Mouse (Mus musculus) gastrocnemius, adult 8-10 months (tissue): Measurements from ENCODE around the gene Tm9sf4. TPM values are rescaled to one million over a fixed set of nuclear protein-coding genes. Genes with fewer than 3 reads are reported as not detected.

ENCODE experiments used
- DNase-seq, 2 experiments: peaks; one replicate each; pipeline ENCODE4 v3.0.0; 2022; ENCODE audit warnings: low spot score in 2 of 2
- total RNA-seq, 4 experiments: library from RNA; stranded (reverse); gene quantifications; 2 replicates each; pipeline ENCODE4 v1.2.4; 2022

The Tm9sf4 gene
- 10 to 100 TPM; 25.5 to 30.3 (median 28.4) TPM for total RNA-seq

DNA sequence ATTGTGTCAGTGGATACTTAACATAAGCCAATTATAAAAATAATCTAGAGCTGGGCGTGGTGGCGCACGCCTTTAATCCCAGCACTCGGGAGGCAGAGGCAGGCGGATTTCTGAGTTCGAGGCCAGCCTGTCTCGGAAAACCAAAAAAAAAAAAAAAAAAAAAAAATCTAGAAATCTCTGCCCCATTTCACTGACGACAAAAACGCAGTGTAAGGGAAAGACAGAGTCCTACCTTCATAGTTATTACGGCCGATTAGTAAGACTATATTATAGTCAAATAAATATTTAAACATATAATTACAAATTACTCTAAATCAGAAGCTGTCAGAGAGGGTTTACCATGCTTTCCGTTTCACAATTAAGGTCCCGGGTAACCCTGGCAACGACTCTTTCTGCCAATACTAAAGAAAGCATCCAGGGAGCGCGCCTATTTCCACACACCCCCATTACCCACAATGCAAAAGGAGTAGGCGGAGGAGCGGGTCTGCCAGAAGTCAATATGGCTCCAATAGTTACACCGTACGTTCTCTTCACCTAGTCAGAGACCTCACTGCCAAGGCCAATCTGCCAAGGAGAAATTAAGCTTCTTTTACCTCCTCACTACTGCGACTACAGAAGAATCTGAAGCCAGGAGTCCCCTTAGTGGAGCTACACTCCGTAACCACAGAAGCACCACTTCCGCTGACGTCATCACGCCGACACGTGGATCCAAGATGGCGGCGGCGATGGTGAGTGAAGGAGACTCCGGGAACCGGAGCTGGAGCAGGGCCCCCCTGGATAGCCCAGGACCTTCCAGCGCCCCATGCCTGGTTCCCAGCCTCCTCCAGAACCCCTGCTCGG is at the start of gene Tm9sf4:
TSS of gene Tm9sf4 (plus strand) at position 460 of the 840 bp plus-strand sequence.
- peak; percentile 80 to 84 for DNase-seq

- DNase-seq = no peak
Observed at GRCm38 (mm10) chr2:153115679-153116081, 45.4 kb upstream of the Tm9sf4 start.

GRCm38 (mm10) chr2:153117051-153117486 is 44.0 kb upstream of the Tm9sf4 start:
- peak in 1 of 2 experiments; percentile 1 for DNase-seq

- no peak for DNase-seq
Observed at GRCm38 (mm10) chr2:153119488-153119887, 41.6 kb upstream of the Tm9sf4 start.

DNA sequence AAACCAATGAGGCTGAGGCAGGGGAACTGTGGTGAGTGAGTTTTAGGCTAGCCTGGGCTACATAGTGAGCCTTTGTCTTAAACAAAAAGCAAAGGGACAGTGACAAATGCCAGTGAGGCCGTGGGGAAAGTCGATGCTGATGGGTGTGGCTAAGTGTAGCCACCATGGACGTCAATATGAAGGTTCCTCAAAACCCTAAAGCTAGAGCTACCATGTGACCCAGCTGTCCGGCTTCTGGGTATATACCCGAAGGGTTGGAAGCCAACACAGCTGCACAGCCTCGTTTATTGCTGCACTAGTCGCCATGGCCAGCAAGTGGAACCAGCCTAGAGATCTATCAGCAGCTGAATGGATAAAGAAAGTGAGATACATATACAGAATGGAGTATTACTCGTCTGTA is 41.0 kb upstream of the Tm9sf4 start:
- no peak for DNase-seq

GRCm38 (mm10) chr2:153121821-153122615 is 39.1 kb upstream of the Tm9sf4 start:
- no peak for DNase-seq

DNA sequence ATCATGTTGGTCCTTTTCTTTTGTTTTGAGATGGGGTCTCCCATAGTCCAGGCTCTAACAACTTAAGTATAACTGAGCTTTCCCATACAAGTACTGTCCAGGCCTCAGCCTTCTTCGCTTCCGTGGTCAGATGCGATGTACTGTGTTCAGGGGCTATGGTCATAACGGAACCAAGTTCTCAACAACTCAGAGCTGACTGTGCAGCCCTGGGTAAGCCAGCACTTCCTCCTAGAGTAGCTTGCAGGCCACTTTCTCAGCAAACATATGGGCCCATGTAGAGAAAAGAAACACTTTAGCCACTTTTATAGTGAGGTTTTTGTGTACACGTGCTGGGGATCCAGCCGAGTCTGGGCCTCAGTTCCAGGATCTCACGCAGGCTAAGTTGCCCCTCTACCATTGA is 38.4 kb upstream of the Tm9sf4 start:
- DNase-seq = no peak

DNA sequence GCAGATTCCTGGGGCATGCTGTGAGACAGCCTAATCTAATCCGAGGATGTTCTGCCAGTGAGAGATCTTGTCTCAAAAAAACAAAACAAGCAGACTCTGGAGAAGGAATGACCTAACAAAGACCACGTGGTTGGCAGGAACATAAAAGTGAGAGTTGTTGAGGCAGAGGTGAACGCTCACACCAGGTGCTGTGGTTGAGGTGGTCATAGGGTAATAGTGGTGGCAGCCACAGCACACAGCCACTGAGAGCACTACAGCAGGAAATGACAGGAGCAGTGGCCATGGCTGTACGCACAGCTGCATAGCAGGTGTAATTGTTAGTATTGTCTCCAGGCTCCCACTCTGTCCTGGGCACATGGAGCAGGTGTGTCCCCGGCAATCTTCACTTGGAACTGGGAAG is 35.2 kb upstream of the Tm9sf4 start:
- DNase-seq = no peak

DNA sequence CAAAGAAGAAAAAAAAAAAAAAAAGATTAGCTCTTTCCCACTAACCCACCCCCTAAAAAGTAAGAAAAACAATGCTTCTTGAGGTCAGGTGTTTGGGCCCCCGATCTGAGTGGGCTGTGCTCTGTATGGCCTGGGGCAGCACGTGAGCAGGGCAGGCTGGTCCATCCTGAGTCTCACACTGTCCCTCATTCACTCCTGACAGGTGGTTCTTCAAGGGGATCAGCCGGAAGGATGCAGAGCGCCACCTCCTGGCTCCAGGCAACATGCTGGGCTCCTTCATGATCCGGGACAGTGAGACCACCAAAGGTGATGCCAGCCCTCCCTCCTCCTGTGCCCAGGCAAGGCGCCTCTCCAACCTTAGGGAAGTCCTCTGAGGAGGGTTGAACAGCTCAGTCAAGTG is 30.1 kb upstream of the Tm9sf4 start:
- DNase-seq = no peak

DNA sequence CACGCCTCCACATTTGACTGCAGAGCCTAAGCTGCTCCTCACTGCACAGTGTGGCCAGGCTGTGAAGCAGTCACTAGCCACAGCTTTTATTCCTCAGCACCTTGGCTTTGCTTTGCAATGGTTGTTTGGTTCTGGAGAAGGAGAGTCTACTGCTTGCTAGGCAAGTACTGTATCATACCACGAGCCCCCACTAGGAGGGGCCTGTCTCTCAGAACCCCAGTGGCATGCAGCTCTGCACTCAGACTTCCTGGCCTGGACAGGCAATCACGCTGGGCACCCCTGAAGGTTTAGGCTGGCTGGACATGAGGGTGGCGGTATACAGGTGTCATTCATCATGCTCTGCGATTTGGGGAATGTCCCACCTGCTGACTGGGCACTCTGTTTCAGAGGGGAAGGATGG is 26.9 kb upstream of the Tm9sf4 start:
- DNase-seq = no peak

- no peak for DNase-seq
Observed at GRCm38 (mm10) chr2:153136211-153136610, 24.9 kb upstream of the Tm9sf4 start.

GRCm38 (mm10) chr2:153139158-153139557 is 21.9 kb upstream of the Tm9sf4 start:
- DNase-seq = no peak

DNA sequence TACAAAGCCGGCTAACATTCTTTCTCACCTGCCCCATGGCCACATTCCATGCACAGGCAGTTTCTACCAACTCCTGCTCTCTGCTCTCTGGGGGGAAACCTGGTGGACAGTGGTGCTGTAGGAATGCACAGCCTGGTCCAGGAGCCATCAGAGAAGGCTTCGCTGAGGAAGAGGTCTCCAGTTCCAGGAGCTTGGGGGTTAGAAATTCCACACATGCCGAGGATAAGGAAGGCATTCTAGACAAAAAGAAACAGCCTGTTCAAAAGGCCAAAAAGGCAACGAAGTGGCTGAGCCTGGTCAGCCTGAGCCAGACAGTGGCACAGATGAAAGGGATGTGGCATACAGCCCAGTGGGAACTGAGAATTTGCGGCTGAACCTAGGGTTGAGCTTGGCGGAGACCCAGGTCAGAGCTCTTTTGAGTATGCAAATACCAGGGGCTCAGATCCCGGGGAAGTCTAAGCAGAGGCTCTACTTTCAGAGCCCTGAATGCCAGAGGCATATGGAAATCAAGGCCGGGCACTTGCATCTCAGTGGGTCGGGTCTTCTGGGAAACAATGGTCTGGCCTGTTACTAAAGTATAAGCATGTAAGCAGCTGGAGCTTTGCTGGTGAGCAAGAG is 21.0 kb upstream of the Tm9sf4 start:
- DNase-seq = no peak

- DNase-seq = no peak
Observed at GRCm38 (mm10) chr2:153142620-153143199, 18.4 kb upstream of the Tm9sf4 start.

DNA sequence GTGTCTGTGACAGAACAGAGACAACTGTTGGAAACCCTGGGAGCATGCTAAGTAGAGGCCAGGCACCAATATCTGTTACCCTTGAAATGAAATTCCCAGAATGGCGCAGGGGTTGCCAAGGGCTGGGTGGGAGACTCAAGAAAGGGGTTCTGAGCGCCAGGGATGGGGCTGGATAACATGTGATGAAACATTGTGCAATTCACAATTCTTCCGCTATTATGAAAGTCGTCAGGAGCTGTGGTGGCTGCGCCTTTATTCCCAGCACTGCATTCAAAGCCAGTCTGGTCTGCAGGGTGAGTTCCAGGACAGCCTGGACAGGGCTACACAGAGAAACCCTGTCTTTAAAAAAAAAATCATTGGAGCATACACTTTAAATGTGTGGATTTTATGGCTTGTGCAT is 15.8 kb upstream of the Tm9sf4 start:
- DNase-seq = no peak

GRCm38 (mm10) chr2:153147236-153147635 is 13.9 kb upstream of the Tm9sf4 start:
- no peak for DNase-seq

GRCm38 (mm10) chr2:153147715-153148114 is 13.4 kb upstream of the Tm9sf4 start:
- DNase-seq = peak; percentile 28 to 34

GRCm38 (mm10) chr2:153149742-153150141 is 11.4 kb upstream of the Tm9sf4 start:
- no peak for DNase-seq

- no peak for DNase-seq
Observed at GRCm38 (mm10) chr2:153151026-153151425, 10.1 kb upstream of the Tm9sf4 start.

- DNase-seq = no peak
Observed at GRCm38 (mm10) chr2:153151926-153152665, 9.0 kb upstream of the Tm9sf4 start.

DNA sequence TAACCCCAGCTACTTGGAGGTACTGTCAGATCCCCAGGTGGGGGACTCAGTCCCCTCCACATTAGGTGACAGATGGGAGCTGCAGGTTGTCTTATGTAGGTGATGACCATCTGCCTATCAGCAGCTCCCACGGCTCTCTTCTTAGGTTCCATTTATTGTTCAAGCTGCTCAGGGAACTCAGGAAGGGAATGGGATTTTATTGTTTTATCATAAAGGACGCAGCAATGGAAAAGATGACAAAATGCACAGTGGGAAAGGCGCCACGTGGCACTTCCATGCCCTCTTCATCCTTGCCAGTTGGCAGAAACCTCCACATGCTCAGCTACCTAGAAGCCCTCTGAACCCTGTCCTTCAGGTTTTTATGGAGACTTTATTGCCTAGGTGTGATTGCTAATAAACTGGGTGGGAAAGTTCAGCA is 8.1 kb upstream of the Tm9sf4 start:
- DNase-seq = no peak
